Mouse (Mus musculus): ENCODE measurements around the gene 4930558C23Rik. TPM values are rescaled to one million over a fixed set of nuclear protein-coding genes. Genes with fewer than 3 reads are reported as not detected.
"Not testable (repeated sequence)": the region's sequence is repeated elsewhere in the genome, so short reads cannot be mapped to it uniquely, and the experiment has no call there.

4930558C23Rik gene
- polyA plus RNA-seq, 1 experiment from 2014 or later, result not detected

- not testable (repeated sequence) for H3K36me3 ChIP-seq; H3K9me3 ChIP-seq; H3K4me1 ChIP-seq (replicated peaks); H3K27me3 ChIP-seq (replicated peaks)
- H3K27ac ChIP-seq, result 0 out of 2 replicates have a peak within 1 kb of the TSS, but pooled peaks have one; percentile 32
- peak; percentile 98 for ATAC-seq
- under 1% methylated on average over 27 of the region's 57 CpGs for WGBS
- peak within 1 kb of the TSS; percentile 47 for H3K4me3 ChIP-seq (replicated peaks)
- peak within 1 kb of the TSS; percentile 51 for H3K9ac ChIP-seq
- H3K4me2 ChIP-seq (replicated peaks), result peak within 1 kb of the TSS; percentile 46
These were observed 45.8 kb downstream of the 4930558C23Rik start, which contains the start of gene Setdb1 for GRCm38 (mm10) chr3:95356701-95357449. TSS of gene Setdb1 (minus strand) at chr3:95357202.

GRCm38 (mm10) chr3:95355911-95356544 lies 46.6 kb downstream of the 4930558C23Rik start:
- H3K4me2 ChIP-seq (replicated peaks), result peak overlapping the region; percentile 40
- not testable (repeated sequence) for H3K9ac ChIP-seq; H3K27me3 ChIP-seq (replicated peaks); H3K4me1 ChIP-seq (replicated peaks); H3K9me3 ChIP-seq; H3K27ac ChIP-seq
- WGBS, result 32% methylated on average over 12 of the region's 19 CpGs
- peak; percentile 8; the same call in 1 of the 2 replicates for ATAC-seq
- H3K36me3 ChIP-seq, result 0 out of 2 replicates have a peak, but pooled peaks cover 12% of the 10 kb centered on the region
- H3K4me3 ChIP-seq (replicated peaks), result peak overlapping the region; percentile 47

- H3K36me3 ChIP-seq, result peaks cover 34% of the 10 kb centered on the region
- no peaks in the 10 kb centered on the region for H3K9me3 ChIP-seq
- ATAC-seq, result no peak
- no peak overlapping the region for H3K4me2 ChIP-seq (replicated peaks)
- H3K27me3 ChIP-seq (replicated peaks), result no peaks in the 10 kb centered on the region
- H3K27ac ChIP-seq, result no peak overlapping the region
- no peaks in the 10 kb centered on the region for H3K4me1 ChIP-seq (replicated peaks)
- no peak overlapping the region for H3K4me3 ChIP-seq (replicated peaks)
- H3K9ac ChIP-seq, result no peak overlapping the region
These were observed 53.1 kb downstream of the 4930558C23Rik start for GRCm38 (mm10) chr3:95349491-95349890.

- not testable (repeated sequence) for H3K9ac ChIP-seq; H3K4me3 ChIP-seq (replicated peaks); ATAC-seq; H3K4me1 ChIP-seq (replicated peaks); H3K27me3 ChIP-seq (replicated peaks); H3K4me2 ChIP-seq (replicated peaks); H3K27ac ChIP-seq; H3K9me3 ChIP-seq
- 91% methylated on average over 5 of the region's 5 CpGs for WGBS
- H3K36me3 ChIP-seq, result peaks cover 35% of the 10 kb centered on the region
These were observed 54.3 kb downstream of the 4930558C23Rik start for GRCm38 (mm10) chr3:95348343-95348742.

GRCm38 (mm10) chr3:95346454-95346853 lies 56.2 kb downstream of the 4930558C23Rik start:
- H3K36me3 ChIP-seq, result peaks cover 41% of the 10 kb centered on the region
- H3K4me3 ChIP-seq (replicated peaks), result no peak overlapping the region
- no peaks in the 10 kb centered on the region for H3K27me3 ChIP-seq (replicated peaks)
- no peaks in the 10 kb centered on the region for H3K4me1 ChIP-seq (replicated peaks)
- no peak overlapping the region for H3K9ac ChIP-seq
- H3K4me2 ChIP-seq (replicated peaks), result no peak overlapping the region
- no peaks in the 10 kb centered on the region for H3K9me3 ChIP-seq
- no peak for ATAC-seq
- WGBS, result 89% methylated on average over 7 of the region's 7 CpGs
- no peak overlapping the region for H3K27ac ChIP-seq

- not testable (repeated sequence) for H3K9ac ChIP-seq; H3K27ac ChIP-seq; H3K27me3 ChIP-seq (replicated peaks); H3K4me3 ChIP-seq (replicated peaks); H3K4me2 ChIP-seq (replicated peaks); H3K9me3 ChIP-seq; H3K4me1 ChIP-seq (replicated peaks); ATAC-seq
- H3K36me3 ChIP-seq, result peaks cover 42% of the 10 kb centered on the region
- 97% methylated on average over 9 of the region's 9 CpGs for WGBS
These were observed 59.2 kb downstream of the 4930558C23Rik start for GRCm38 (mm10) chr3:95343356-95344000.

GRCm38 (mm10) chr3:95338251-95338650 lies 64.4 kb downstream of the 4930558C23Rik start:
- Histone ChIP-seq H3K36me3 (peaks cover 41% of the 10 kb centered on the region), H3K4me1 (replicated peaks) (no peaks in the 10 kb centered on the region), H3K9ac (no peak overlapping the region), H3K4me2 (replicated peaks) (no peak overlapping the region), H3K27ac (no peak overlapping the region), H3K9me3 (no peaks in the 10 kb centered on the region), H3K4me3 (replicated peaks) (no peak overlapping the region), H3K27me3 (replicated peaks) (no peaks in the 10 kb centered on the region)
- WGBS, result 95% methylated on average over 4 of the region's 4 CpGs
- ATAC-seq, result no peak

- H3K27ac ChIP-seq, result no peak overlapping the region
- 94% methylated on average over 4 of the region's 4 CpGs for WGBS
- H3K9ac ChIP-seq, result no peak overlapping the region
- no peak for ATAC-seq
- no peaks in the 10 kb centered on the region for H3K4me1 ChIP-seq (replicated peaks)
- no peaks in the 10 kb centered on the region for H3K9me3 ChIP-seq
- no peak overlapping the region for H3K4me2 ChIP-seq (replicated peaks)
- H3K4me3 ChIP-seq (replicated peaks), result no peak overlapping the region
- H3K27me3 ChIP-seq (replicated peaks), result no peaks in the 10 kb centered on the region
- peaks cover 40% of the 10 kb centered on the region for H3K36me3 ChIP-seq
These were observed 65.3 kb downstream of the 4930558C23Rik start for GRCm38 (mm10) chr3:95337345-95337744.

Other genes with a start within 250 kb of the 4930558C23Rik start
- 4.3 and 4.8 TPM in 2 replicates for gene Sema6c, start 242.4 kb downstream of the 4930558C23Rik start, polyA plus RNA-seq (2015; fragmentation: Nextera tagmentation; extraction: Ambion mirVana)
- gene Gabpb2, start 184.9 kb downstream of the 4930558C23Rik start, polyA plus RNA-seq (2015; fragmentation: Nextera tagmentation; extraction: Ambion mirVana), result 8.0 and 8.5 TPM in 2 replicates
- 70.2 and 74.3 TPM in 2 replicates for gene Cdc42se1, start 174.1 kb downstream of the 4930558C23Rik start, polyA plus RNA-seq (2015; fragmentation: Nextera tagmentation; extraction: Ambion mirVana)
- 19.0 and 20.2 TPM in 2 replicates for gene Mllt11, start 170.7 kb downstream of the 4930558C23Rik start, polyA plus RNA-seq (2015; fragmentation: Nextera tagmentation; extraction: Ambion mirVana)
- gene Gm128, start 161.2 kb downstream of the 4930558C23Rik start, polyA plus RNA-seq (2015; fragmentation: Nextera tagmentation; extraction: Ambion mirVana), result 0.16 and 0.20 TPM in 2 replicates
- 0.36 and 0.56 TPM in 2 replicates for gene Bnipl, start 151.6 kb downstream of the 4930558C23Rik start, polyA plus RNA-seq (2015; fragmentation: Nextera tagmentation; extraction: Ambion mirVana)
- 36.1 and 38.4 TPM in 2 replicates for gene Mindy1, start 121.5 kb downstream of the 4930558C23Rik start, polyA plus RNA-seq (2015; fragmentation: Nextera tagmentation; extraction: Ambion mirVana)
- gene Prune1, start 120.8 kb downstream of the 4930558C23Rik start, polyA plus RNA-seq (2015; fragmentation: Nextera tagmentation; extraction: Ambion mirVana), result 15.5 and 15.7 TPM in 2 replicates
- gene Anxa9, start 95.7 kb downstream of the 4930558C23Rik start, polyA plus RNA-seq (2015; fragmentation: Nextera tagmentation; extraction: Ambion mirVana), result 1.4 and 1.6 TPM in 2 replicates
- gene Cers2, start 88.0 kb downstream of the 4930558C23Rik start, polyA plus RNA-seq (2015; fragmentation: Nextera tagmentation; extraction: Ambion mirVana), result 146 and 148 TPM in 2 replicates
- gene Setdb1, start 45.6 kb downstream of the 4930558C23Rik start, polyA plus RNA-seq (2015; fragmentation: Nextera tagmentation; extraction: Ambion mirVana), result 29.2 and 31.2 TPM in 2 replicates
- 32.8 and 34.6 TPM in 2 replicates for gene Arnt, start 31.5 kb upstream of the 4930558C23Rik start, polyA plus RNA-seq (2015; fragmentation: Nextera tagmentation; extraction: Ambion mirVana)
- gene Ctsk, start 96.4 kb upstream of the 4930558C23Rik start, polyA plus RNA-seq (2015; fragmentation: Nextera tagmentation; extraction: Ambion mirVana), result 8.5 and 9.5 TPM in 2 replicates
- 28.2 and 29.6 TPM in 2 replicates for gene Ctss, start 123.9 kb upstream of the 4930558C23Rik start, polyA plus RNA-seq (2015; fragmentation: Nextera tagmentation; extraction: Ambion mirVana)
- not detected in 2 replicates for gene Hormad1, start 156.8 kb upstream of the 4930558C23Rik start, polyA plus RNA-seq (2015; fragmentation: Nextera tagmentation; extraction: Ambion mirVana)
- 40.2 and 41.4 TPM in 2 replicates for gene Golph3l, start 186.1 kb upstream of the 4930558C23Rik start, polyA plus RNA-seq (2015; fragmentation: Nextera tagmentation; extraction: Ambion mirVana)
- 65.1 and 69.0 TPM in 2 replicates for gene Ensa, start 222.2 kb upstream of the 4930558C23Rik start, polyA plus RNA-seq (2015; fragmentation: Nextera tagmentation; extraction: Ambion mirVana)